Mouse (Mus musculus): ENCODE results near the gene Cog6. TPM values are rescaled to one million over a fixed set of nuclear protein-coding genes. Genes with fewer than 3 reads are reported as not detected.
A peak's percentile ranks its signal among the peaks of the same experiment; 100 is the strongest.

Cog6 gene
- total RNA-seq, 2 experiments from 2014 or later, result 29.2 to 33.0 TPM

DNA sequence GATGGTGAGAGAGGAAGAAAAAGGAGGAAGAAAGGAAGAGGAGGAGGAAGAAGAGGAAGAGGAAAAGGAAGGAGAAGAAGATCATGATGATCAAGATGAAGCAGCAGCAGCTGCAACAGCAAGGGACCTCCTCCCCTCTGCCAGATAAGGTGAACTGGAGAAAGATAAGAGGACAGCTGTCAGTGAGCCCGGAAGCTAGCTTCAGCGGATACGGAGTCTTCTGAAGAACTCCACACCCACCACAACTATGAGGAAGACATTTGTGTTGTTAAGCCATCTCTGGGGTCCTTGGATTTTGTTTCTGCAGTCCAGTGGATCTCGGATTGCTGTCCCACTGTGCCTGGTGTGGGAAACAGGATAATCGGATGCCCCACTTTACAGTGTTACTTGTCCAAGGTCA is 15.4 kb upstream of the Cog6 start:
- DNase-seq, result no peak

DNA sequence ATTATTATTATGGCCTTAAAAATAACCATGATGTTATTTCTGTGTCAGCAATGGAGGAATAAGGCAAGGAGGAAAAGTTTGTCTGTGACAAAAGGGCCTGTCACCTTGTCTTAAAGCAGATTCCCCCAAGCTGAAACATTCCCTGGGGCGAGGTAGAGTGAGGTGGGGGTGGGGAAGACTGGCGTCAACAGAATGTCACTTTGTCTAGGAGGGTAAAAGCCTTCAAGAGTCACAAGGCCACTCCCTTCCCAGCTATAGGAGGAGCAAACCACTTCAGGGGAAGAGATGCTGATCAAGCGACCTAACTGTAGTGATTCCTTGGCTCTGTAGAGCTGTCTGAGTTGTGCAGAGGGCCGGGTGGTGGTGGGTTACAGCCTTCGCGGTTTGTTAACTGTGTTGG is 14.5 kb upstream of the Cog6 start:
- DNase-seq, result no peak

DNA sequence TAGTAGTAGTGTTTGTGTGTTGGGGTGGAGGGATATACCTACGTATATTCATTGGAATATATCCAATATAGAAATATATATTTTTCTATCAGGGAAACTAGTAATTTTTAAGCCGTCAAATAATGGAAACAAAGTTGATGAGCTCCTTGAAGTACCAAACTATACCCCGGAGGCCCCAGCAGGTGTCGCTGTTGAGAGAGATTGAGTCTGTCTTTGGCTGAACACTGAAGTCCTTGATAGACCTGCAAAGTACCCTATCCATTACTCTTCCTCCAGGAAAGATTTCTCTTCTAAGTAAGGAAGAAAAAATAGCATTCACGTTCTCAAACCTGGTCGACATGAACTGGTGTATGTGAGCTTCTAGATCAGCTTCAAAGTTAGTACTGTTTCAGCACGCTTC is 12.0 kb upstream of the Cog6 start:
- peak; percentile 30 for DNase-seq

DNA sequence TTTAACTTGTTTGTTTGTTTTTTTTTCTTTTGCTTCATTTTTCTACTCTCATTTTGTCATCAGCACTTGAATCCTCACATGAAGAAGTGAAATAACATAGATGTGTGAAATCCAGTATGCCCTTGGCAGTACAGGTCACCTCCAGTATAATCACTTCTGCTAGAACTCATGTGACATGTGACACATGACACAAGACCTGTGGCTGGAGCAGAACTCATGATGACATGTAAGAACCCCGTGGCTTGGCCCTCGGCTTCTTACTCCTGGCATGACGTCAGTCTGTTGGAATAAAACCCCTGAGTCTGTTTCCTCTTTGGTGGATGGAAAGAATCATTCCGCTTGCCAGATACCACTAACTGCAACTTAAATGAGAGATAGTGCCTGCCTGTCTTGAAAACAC is 10.3 kb upstream of the Cog6 start:
- no peak for DNase-seq

DNA sequence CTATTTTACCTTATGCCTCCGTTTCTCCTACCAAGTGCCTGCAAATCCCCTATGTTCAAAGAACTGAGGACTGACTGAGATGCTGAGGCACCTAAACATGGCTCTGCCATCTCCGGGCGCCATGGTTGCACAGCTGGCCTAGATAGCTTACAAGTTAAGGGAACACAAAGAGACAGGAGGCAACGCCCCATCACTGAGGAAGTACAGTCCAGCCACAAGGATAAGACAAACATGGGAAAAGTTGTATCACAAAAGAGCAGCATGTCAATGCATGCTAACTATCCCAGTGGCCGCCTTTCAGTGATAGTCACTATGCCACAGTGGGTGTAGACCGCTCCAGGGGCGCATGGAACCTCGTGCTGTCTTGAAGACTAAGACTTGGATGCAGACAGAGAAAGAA is 9.6 kb downstream of the Cog6 start:
- no peak for DNase-seq

- DNase-seq, result no peak
Observed at GRCm38 (mm10) chr3:53004406-53005114, 12.5 kb downstream of the Cog6 start.

- no peak for DNase-seq
Observed at GRCm38 (mm10) chr3:53002076-53002475, 15.0 kb downstream of the Cog6 start.

DNA sequence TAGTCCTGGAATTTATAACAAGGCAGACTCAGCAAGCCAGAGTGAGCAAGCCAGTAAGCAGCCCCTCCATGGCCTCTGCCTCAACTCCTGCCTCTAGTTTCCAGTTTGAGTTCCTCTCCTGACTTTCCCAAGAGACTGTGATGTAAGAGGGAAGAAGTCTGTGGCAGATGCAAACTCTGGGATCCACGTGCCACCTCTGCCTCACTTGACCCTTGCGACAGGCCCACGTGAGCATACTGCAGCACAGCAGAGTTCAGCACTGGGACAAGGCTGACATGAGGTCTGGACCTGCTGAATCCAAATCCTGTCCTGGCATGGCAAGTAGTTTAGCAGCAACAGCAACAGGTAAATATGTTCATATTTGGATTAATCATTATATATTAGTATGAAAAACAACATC is 17.0 kb downstream of the Cog6 start:
- DNase-seq, result no peak

DNA sequence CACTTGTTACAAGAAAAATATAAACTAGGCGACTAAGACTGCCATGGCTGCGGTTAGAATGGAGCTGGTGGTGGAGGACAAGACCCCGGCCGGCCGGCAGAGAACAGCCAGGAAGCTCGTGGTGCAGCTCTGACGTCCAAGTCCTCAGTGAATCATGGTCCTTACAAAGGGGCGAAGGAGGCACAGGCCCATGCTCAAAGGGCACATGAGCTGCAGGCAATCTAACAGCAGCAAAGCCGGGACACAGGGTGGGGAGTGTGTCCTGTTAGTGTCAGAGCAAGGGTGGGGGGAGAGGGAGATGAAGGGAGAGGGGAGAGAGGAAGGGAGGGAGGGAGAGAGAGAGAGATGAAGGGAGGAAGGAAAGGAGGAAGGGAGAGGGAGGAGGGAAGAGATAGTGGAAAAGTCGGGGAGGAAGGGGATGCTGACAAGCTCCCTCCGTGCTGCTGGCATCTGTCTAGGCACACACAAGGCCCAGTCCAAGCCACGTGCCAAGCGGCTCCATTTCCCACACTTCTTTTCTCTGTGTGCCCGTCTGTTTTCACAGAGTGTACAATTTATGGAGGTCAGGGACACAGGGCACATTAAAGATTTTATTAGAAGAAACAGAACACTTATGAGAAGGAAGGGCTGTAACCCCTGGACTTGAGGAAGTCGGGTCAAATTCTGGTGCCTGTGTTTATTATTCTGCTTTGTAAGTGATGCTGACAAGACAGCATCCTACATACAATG is 17.9 kb downstream of the Cog6 start:
- no peak for DNase-seq

- no peak for DNase-seq
Observed at GRCm38 (mm10) chr3:52997381-52997780, 19.7 kb downstream of the Cog6 start.

DNA sequence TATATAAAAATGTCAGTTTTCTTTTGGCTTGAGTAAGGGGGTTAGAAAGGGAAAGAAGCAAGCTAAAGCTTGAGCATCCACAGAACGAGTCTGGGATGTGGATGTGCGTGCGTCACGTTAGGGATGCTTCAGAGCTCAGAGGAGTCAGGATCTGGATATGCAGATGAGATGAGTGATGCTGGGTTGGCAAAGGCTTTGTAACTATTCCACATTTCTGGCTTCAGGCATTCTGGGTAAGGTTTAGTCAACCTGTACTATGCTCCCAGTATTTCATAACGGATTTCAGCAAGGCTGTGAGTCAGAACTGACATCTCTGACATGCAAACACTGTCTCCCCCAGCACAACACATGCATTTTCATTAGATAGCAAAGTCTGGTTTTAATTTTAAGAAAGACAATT is 20.4 kb downstream of the Cog6 start:
- no peak for DNase-seq

DNA sequence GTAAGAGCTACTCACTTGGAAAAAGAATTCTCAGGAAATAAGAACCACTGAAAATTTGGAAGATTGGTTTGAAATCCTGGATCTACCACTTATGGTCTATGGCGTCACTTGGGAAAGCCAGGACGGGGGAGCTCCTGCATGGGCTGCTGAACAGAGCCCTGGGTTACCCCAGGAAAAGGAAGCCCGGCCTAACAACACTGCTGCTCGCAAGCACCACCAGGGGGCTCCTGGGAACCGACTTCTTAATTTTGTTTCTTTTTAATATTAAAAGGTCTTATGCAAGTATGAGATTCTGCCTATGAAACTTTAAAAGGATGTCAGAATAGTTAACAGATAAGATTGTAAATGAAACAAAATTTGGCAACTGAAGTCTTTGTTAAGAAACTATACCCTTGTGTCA is 22.4 kb downstream of the Cog6 start:
- DNase-seq, result no peak

GRCm38 (mm10) chr3:52993296-52993695 is 23.7 kb downstream of the Cog6 start:
- DNase-seq, result no peak

DNA sequence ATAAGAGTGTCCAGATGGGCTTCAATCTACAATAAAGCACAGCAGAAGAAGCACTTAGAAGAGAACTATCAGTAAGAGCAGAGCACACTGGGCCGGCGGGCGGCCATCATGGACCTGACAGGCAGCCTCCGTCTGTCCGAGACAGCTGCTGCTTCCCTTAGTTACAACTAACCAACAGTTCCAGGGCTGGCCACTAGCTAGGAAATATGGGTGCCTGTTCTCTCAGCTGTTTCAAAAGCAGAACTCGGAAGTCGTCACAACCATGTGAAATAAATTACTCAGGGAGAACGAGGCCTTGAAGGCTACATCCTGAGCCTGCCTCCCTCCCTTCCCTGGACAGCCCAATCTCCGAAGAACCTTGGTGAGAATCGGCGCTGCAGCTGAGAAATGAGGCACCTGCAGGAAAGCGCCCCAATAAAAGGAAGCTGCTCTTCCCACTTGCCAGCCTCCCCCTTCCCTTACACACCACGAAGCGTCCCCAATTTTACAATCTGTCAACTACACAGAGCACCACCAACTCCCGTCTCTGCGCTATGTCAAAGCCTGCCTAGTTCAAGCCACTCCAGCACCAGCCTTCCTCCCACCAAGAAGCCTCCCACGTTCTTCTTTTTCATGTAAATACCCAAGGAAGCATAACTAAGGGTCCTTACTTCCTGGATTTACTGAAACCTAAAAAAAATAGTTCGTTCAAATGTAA is 26.8 kb downstream of the Cog6 start:
- DNase-seq, result no peak

GRCm38 (mm10) chr3:52985508-52985941 is 31.5 kb downstream of the Cog6 start:
- DNase-seq, result peak; percentile 21

GRCm38 (mm10) chr3:52983772-52984171 is 33.3 kb downstream of the Cog6 start:
- no peak for DNase-seq

GRCm38 (mm10) chr3:52982993-52983392 is 34.0 kb downstream of the Cog6 start:
- no peak for DNase-seq

DNA sequence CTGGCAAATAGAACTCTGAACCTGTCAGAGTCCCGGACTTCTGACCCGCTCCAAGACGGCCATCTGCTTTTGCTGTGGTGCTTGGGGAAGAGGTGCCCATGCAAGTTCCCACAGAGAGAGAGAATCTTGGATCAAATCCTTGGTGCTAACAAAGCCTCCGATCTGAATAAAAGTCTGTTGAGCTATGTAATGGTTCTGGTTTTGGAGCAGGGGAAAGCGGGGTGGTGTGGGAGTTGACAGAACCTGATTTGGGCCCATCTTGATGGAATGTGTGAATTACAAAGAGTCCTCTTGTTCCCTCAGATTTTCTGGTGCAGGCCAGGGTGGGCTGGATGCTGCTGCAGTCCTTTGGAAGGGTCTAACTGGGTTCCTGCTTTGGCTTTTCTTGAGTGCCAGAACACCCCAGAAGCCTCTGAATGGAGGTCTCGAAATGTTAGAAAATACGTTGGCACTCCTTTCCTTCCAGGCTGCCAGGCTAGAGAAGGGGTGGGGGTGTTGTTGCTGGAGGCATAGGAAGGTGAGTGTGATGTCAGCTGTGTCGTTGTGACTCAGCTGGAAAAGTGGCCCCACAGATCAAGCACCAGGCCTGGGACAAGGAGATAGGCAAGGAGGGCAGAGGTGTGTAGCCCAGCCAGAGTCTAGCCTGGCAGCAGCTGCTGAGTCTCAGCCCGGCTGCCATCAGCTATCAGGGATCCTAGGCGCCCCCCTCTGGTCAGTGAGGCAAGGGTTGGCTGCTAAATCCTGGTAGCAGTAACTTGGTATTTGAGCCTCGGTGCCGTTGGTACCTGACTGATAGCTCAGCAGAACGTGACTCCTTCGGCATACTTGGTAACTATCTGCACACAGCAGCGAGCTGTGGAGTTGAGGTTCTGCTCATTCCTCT is 42.1 kb downstream of the Cog6 start:
- DNase-seq, result peak; percentile 70

GRCm38 (mm10) chr3:52972916-52973315 is 44.1 kb downstream of the Cog6 start:
- DNase-seq, result no peak

DNA sequence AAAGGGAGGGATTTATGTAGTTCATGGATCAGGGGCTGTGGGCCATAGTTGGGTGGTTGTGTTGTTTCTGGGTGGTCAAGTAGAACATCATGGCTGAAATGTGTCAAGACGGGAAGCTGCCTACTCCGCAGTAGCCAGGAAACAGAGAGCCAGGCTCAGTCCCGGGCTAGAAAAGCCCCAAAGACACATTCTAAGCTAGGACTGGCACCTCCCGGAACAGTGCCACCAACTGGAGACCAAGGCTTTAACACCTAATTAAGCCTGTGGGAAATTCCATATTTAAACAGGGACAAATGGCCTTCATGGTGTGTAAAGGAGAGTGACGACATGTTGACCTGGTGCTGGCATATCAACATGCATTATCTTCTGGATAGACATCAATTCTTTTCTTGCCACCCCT is 50.0 kb downstream of the Cog6 start:
- no peak for DNase-seq

DNA sequence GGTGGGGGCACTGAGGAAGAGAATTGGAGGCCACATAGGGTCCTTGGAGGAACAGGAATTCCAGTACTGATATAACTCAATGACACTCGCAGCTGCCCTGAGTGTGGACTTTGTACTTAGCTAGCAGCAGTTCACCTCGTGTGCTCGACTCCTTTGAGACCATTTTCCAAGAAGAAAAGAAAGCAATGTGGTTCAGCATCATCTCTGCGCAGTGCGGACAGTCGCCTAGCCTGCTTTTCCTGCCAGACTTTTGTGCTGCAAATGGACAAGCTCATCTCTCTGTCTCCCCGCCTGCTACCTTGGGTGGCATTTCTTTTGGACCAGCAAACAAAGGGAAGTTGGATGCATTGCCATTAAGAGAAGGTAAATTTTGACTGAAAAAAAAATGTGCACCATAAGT is 52.8 kb downstream of the Cog6 start:
- DNase-seq, result no peak

DNA sequence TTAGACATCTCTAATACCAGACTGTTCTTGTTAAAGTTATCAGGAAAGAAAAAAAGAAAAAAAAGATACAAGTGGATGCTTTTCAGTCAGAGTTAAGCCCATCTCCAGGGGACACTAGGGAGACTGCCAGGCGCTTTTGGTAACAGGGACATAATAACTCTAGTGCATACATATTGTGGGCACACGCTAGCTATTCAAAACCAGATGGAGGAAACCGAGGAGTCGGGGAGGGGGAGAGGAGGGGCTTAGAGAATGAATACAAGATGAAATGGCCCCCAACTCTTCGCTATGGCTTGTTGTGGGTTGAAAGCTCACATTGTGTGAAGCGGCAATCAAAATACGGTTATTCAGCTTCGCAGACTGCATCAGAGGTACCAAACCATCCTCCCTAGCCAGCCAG is 53.6 kb downstream of the Cog6 start:
- DNase-seq, result no peak

Measured in gastrocnemius, postnatal 25 days (tissue).